Mouse (Mus musculus) brain, embryonic 14.5 days (tissue): ENCODE measurements around the gene Birc3.

Experiments used
- CTCF ChIP-seq: fragments of 200-500 bp; IDR thresholded peaks from 2 replicates; pipeline ENCODE4 v1.5.1; 2012; ENCODE audit warnings: inconsistent platforms, mild to moderate bottlenecking, moderate library complexity, borderline replicate concordance; ENCODE audit not compliant: insufficient read depth, insufficient read length; ENCODE audit errors: extremely low read depth
- POLR2A ChIP-seq: fragments of 200-500 bp; IDR thresholded peaks from 2 replicates; pipeline ENCODE4 v1.6.1; 2012; ENCODE audit warnings: mild to moderate bottlenecking, inconsistent platforms, borderline replicate concordance; ENCODE audit not compliant: poor library complexity, insufficient read depth, insufficient read length, severe bottlenecking; ENCODE audit errors: extremely low read depth

GRCm38 (mm10) chr9:7870556-7871315 lies 2.2 kb downstream of the Birc3 start:
- no peak for TF ChIP-seq CTCF
- TF ChIP-seq POLR2A: no peak
